Mouse (Mus musculus): Measurements from ENCODE around the gene Apoa5.

The Apoa5 gene

DNA sequence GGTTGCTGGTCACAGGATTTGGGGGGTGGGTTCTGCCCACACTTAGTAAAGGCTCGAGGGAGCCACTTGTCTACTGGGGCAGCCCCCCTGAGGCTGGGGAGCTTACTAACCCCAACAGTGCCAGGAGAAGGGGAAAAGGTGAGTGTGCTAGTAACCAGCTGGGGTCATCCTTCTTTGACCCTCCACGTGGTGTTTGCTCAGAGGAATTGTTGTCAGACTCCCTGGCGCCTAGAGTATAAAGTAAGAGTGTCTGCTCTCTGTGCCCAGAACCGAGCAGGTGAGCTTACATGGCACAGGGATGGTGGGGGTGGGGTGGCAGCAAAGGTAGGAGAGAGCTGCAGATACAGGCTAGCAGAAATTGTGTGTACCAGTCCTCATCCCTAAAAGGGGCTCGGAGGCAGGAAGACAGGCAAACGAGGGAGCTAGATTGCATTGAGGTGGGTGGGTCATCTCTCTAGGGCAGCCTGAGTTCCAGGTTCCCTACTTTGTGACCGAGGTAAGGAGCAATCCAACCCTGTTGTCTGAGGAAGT is at the start of gene Apoa5:
TSS of gene Apoa5 (plus strand) at position 291 of the 531 bp plus-strand sequence.
- DNase-seq (ENCODE audit: low spot score in 2 of 2), result no peak

DNA sequence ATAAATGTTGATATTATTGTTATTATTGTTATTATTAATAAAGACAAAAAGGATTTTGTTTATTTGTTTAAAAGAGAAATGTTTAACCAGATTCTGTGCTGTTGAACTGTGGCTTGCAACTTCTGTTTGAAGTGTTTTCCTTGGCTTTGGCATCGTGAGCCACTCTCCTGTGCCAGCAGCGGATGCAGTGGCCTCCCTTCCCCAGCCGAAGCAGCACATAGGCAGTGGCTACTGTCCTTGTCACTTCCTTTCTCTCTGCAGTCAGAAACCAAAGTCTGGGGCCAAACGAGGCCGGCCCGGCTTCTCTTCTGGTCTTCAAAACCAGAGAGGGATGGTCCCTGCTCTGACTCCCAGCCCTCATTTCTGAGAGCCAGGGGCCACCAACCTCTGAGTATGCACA is 45.3 kb upstream of the Apoa5 start:
- DNase-seq (ENCODE audit: low spot score in 2 of 2), result no peak

DNA sequence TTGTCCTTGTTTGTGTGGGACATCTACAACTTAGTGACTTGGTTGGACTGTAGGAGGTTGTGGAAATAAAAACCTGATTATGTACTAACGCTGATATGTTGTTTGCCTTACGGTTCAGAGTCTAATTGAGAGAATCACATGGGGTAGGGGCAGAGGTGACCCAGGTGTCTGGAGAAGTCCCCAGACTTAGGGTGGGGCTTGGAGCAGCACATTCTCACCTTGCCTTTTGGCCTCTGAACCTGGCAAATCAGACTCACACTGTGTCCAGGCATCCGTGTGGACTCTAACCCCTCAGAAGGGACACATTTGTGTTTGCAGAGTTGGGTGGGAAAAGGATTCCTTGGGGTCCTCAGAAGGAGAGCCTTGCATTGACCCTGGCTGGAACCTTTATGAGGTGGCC is 44.3 kb upstream of the Apoa5 start:
- DNase-seq (ENCODE audit: low spot score in 2 of 2), result no peak

DNA sequence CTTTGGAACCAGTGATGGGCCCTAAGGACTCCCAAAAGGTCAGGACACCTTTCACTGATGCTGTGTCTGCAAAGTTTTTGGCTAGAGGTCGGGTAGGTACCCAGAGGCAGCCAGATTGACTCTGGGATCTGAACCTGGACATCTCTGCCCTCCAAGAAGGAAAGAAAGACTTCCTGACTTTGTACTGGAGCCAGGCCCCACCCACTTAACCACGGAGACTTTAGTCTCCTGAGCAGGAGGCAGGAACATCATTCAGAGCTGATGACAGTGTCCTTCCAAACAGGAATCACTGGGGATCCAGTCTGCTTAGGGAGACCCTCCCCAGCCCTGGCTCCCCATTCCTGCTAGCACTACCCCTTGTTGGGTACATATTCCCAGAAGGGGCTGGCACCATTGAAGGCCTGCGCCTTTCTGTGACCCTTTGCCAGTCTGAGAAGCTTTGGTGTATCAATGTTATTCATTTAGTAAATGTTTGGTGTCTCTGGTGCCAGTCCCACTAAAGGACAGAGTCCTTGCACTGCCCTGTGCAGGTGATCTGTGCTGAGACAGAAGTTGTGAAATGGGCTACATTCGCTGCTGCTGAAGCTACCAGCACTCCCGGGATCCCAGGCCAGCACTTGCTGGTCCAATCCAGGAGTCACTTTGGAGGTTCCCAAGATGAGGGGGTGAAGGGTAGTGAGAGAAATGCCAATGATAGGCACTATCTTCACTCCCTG is 43.3 kb upstream of the Apoa5 start:
- no peak for DNase-seq (ENCODE audit: low spot score in 2 of 2)

DNA sequence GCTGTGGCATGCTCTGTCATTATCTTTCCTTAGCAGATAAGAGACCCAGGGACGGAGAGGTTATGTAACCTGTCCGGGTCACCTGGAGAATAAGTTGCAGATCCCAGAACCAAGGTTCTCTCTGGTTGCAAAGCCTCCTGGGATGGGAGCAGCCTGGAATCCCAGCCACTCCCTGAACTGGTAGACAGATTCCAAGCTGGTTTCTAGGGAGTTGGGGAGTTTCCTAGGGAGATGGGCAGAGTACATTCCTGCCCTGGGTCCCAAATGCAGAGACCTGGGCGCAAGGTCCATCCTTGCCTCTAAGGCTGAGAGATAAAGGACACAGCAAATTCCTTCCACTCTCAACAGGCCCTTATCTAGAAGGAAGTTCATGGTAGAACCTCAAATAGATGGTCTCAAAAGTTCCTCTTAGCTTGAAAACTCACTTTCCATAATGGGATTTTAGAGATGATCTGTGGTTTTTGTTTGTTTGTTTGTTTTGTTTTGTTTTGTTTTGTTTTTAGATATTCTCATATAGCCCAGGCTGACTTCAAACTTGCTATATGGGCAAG is 41.3 kb upstream of the Apoa5 start:
- no peak for DNase-seq (ENCODE audit: low spot score in 2 of 2)

DNA sequence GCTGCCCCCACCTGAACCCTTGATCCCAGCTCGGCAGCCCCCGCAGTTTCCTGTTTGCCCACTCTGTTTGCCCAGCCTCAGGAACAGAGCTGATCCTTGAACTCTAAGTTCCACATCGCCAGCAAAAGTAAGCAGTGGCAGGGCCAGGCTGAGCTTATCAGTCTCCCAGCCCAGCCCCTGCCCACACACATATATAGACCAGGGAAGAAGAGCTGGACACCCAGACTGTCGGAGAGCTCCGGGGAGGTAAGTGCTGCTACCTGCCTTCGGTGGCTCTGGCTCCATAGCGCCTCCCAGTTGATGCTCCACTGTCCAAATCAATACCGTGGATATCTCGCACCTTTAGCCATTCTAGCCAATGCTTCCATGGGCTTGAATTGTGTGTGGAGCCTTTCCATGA is 39.9 kb upstream of the Apoa5 start, which contains the start of gene Apoa1:
TSS of gene Apoa1 (plus strand) at position 90 of the 400 bp plus-strand sequence.
- DNase-seq (ENCODE audit: low spot score in 2 of 2), result no peak

DNA sequence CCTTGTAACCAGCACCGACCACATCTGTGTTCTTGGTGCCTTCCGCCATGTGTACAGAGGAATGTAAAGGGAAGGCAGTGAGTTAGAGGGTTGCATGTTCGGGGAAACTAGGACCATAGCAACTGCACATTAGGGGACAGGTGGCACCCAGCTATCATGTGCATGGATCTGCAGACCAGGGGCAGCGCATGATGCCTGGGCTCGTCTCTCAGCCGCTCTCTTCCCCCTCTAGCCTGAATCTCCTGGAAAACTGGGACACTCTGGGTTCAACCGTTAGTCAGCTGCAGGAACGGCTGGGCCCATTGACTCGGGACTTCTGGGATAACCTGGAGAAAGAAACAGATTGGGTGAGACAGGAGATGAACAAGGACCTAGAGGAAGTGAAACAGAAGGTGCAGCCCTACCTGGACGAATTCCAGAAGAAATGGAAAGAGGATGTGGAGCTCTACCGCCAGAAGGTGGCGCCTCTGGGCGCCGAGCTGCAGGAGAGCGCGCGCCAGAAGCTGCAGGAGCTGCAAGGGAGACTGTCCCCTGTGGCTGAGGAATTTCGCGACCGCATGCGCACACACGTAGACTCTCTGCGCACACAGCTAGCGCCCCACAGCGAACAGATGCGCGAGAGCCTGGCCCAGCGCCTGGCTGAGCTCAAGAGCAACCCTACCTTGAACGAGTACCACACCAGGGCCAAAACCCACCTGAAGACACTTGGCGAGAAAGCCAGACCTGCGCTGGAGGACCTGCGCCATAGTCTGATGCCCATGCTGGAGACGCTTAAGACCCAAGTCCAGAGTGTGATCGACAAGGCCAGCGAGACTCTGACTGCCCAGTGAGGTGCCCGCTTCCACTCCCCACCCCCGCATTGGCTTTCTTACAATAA is 38.6 kb upstream of the Apoa5 start:
- peak; percentile 75 to 83 for DNase-seq (ENCODE audit: low spot score in 2 of 2)

DNA sequence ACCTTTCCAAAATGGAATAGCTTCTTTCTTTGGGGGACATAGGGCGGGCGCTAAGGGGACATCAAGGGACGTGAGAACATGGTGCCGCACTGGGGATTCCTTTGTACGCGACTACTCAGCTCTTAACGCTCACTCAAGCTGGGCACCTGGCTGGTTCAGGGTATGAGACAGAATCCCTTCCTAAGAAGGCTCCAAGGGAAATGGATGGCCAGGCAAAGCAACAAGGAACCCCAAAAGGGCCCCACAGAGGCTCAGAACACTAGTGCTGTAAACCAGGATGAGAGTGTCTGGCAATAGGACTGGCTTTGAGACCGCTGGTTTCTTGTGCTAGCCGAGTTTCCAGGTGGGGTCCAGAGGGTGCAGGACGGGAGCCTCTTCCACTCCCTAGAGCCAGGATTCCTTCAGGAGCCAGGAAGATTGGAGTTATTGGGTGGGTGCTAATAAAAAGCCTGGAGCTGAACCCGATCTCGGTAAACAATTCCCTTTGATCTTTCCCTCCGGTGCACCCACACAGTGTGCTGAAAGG is 37.9 kb upstream of the Apoa5 start:
- no peak for DNase-seq (ENCODE audit: low spot score in 2 of 2)

DNA sequence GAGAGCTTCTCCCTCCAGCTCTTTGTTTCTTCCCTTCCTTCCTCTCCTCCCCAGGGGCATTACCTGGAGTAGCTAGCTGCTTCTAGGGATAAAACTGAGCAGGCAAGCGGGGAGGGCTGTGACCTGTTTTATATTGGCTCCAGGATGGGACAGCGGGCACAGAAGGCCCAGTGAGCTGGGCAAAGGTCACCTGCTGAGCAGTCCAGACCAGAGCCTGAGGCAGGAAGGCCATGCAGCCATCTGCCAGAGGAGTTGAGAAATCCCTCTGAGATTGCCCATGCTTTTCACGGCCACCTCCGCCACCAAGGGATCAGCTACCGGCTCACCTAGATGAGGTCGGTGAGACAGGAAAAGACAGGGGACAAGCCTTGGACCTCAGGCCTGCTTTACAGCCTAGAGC is 33.2 kb upstream of the Apoa5 start:
- DNase-seq (ENCODE audit: low spot score in 2 of 2), result no peak

DNA sequence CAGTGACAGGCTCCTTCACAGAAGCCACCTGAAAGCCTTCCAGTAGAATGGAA is 33.0 kb upstream of the Apoa5 start, which contains the start of gene Apoc3:
TSS of gene Apoc3 (minus strand) at position 41 of the 53 bp plus-strand sequence.
- DNase-seq (ENCODE audit: low spot score in 2 of 2), result no peak

DNA sequence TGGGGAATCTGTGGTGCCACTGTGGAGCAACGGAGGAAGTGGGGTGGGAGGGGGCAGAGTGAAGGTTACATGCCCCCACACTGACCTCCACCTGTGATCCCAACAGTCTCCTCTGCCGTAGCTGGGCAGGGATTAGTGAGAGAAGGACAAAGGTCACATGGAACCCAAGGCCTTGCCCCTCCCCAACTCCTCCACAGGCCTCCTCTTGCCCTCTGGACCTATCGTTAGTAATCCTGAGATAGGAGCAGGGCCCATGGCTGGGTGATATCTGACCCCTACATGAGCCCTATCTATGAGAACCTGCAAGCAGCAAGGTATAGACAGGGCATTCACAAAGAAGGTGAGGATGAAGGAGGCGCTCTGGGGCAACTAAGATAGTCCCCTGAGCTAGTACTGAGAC is 32.8 kb upstream of the Apoa5 start:
- DNase-seq (ENCODE audit: low spot score in 2 of 2), result no peak

DNA sequence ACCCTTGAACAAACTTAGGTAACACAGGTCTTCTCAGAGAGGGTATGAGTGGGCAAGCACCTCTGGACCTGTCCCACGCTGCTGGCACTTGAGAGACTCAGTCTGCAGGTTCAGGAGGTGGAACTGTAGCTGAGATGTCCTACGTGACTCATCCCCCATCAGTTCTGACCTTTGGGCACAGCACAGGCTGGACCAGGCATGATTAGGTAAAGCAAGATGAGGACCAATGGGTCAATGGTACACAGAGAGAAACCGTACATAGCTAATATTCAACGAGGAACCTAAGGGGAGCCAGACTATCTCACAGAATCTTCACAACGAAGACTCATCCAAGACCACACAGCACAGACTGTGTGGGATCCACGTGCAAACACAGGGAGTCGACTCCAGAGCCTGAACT is 29.6 kb upstream of the Apoa5 start:
- no peak for DNase-seq (ENCODE audit: low spot score in 2 of 2)

DNA sequence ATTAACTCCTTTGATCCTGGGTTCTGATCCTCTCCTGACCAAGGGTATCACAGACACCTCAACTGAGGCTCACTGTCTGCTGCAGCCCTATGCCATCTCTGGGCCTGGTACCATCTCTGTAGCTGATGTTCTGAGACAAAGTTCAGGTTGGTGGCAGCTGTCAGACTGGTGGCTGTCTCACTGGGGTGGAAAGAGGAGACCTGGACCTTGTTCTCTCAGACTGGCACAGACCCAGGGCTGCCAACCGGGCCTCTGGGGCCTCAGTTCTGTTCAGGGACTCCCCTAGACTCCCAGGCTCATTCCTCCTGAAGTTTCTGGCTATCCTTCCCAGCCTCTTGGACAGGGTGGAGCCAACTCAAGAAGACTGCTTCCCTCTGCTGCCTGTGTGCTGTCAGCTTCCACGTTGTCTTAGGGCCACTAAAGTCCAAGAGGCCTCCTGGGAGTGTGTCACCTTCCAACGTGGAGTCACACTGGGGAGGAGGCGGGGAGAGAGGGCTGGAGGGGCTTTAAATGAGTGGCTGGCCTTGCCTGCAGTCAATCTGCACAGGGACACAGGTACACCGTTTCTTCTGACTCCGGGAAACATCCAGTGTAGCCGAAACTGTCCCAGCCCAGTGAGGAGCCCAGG is 27.8 kb upstream of the Apoa5 start, which contains the start of gene Apoa4:
TSS of gene Apoa4 (plus strand) at position 171 of the 628 bp plus-strand sequence.
- no peak for DNase-seq (ENCODE audit: low spot score in 2 of 2)

DNA sequence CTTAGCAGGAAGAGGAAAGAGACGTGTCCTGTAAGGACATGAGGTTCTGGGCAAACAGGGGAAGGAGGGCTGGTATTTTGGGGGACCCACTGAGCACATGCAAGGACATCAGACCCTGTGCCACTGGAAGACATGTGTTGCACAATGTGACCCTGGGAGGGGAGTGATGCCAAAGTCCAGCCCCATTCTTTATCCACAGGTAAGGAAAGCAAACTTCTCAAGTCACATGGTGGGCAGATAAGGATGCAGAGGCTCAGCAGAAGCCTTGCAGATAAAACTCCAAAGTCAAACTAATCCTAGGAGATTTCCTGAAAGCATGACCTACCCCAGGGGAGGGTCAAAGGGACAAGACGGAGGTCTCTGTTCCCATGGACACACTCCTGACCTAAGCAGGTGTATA is 26.6 kb upstream of the Apoa5 start:
- no peak for DNase-seq (ENCODE audit: low spot score in 2 of 2)

DNA sequence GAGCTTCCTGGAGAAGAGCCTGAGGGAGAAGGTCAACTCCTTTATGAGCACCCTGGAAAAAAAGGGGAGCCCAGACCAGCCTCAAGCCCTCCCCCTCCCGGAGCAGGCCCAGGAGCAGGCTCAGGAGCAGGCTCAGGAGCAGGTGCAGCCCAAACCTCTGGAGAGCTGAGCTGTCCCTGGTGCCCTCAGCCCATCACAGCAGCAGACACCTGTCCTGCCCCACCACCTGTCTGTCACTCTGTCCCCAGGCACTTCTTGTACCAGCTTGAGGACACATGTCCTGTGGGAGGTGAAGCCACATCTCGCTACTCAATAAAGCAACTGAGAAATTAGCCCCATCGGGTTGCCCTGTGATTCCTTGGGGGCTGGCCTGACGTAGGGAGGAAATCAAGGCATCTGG is 25.3 kb upstream of the Apoa5 start:
- DNase-seq (ENCODE audit: low spot score in 2 of 2), result no peak

DNA sequence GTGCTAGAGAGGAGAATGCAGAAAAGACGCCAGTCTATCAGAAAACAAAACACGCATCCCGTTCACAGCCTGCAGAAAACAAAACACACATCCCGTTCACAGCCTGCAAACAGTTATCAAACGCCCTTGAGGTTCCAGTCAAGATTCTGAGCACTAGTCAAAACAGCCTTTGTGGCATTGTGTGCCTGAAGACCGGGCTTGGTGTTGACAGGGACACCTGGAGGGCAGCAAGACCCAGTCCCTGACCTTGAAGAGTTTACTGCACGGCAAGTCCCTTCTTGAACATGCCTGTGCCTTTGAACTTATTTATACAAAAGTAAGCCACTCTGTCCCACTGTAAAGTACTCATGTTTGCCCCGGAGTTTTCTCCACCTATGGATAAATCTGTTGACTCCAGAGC is 24.8 kb upstream of the Apoa5 start:
- no peak for DNase-seq (ENCODE audit: low spot score in 2 of 2)

DNA sequence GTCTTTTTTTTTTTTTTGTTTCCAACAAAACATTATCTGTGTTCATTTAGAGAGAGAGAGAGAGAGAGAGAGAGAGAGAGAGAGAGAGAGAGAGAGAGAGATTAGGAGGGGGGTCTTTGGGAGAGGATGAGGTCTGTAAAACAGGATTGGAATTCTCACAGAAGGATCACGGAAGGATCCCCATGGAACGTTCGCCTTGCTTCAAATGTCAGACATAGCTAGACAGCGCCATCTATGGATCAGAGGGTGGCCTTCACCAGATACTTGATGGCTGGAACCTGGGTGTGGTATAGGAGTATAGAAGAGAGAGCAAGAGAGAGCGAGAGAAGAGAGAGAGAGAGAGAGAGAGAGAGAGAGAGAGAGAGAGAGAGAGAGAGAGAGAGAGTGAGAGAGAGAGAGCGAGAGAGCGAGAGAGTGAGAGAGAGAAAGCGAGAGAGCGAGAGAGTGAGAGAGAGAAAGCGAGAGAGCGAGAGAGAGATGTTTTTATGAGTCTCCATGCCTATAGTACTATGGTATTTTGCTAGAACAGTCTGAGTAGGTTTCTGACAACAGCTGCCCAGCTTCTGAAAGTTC is 21.6 kb upstream of the Apoa5 start:
- peak in 1 of 2 experiments; percentile 59 for DNase-seq (ENCODE audit: low spot score in 2 of 2)

DNA sequence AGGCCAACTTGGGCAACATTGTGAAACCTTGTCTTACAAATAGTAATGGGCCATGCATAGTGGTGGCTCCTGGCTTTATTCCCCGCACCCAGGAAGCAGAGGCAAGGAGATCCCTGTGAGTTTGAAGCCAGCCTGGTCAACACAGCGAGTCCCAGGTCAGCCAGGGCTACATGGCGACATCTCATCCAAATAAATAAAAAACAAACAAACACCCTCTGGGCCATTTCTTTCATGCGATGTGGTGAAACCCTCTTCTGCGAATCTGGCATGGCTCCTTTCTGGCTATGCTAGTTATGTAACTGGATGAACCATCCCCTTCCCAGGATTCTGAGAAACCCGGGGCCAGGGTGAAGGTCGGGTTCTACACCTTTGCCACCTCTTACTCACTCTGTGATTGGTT is 12.3 kb upstream of the Apoa5 start:
- DNase-seq (ENCODE audit: low spot score in 2 of 2), result no peak

DNA sequence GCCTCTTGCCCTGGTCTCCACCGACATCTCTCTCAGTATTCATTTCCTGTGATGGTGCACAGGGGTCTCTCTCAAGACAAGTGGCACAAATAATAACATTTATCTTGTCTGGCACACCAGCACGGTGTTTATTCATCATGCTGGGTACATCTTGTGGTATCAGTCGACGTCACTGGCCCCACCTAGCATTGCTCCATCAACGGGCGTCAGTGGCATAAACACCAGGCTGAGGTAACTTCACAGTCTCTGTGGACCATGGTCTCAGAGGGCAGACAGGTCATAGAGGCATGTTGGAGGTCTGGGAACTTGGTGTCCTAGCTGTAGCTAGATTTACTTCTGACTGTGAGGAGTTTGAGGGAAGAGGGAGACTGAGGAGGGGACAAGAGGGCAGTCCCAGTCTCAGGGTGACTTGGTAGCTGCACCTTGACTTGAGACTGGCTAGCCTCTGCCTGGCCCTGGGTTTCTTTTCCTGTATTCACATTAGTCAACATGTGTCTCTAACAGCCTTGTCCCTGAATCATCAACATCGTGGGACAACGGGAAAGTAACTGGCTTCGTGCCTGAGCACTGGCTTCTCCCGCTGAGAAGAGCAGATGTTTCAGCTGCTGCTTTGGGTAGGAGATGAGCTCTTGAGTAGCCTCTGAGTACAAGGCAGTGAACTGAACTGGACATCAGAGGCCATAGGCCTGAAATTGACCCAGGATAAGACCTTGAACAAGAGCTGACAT is 11.6 kb upstream of the Apoa5 start:
- DNase-seq (ENCODE audit: low spot score in 2 of 2), result no peak

DNA sequence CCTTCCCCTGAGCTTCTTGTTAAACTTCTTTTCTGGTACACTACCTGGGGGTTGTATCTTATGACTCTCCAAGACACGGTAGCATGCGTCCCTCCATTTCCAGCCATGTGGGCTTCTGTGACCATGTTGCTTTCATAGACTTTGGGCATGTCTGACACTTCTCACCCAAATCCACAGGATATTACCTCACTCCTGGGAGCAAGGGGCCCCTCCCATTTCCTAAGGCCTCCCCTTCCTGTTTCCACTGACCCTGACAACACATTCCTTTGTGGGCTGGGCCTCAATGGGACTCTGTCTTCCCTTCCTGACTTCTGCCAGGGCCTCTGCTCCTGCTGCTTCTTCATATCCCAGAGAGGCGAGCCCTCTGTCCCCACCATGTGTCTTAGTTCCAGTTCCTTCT is 10.9 kb upstream of the Apoa5 start:
- no peak for DNase-seq (ENCODE audit: low spot score in 2 of 2)

DNA sequence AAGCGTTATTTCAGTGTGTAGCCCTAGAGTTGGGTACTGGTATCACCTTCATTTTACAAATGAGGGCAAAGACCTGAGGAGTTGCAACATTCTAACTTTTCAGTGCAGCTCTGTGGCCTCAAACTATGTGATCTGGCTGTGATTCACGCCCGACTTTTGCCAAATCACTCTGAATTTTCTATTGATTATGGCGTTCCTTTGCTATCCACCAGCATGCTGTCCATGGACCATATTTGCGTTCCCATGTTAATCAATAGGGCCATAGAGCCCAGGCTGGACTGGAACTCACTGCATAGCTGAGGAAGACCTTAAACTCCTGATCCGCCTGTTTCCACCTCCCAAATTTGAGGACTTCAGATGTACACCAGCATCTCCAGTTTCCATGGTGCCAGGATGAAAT is 9.3 kb upstream of the Apoa5 start:
- no peak for DNase-seq (ENCODE audit: low spot score in 2 of 2)
